Mouse (Mus musculus): ENCODE measurements at regions not wholly inside any gene's neighbourhood (a gene's known extent, or its start where the extent isn't known, plus 50 kb on each side); places are given as distances from the start of the nearest gene placed in this dataset.
A peak's percentile ranks its signal among the peaks of the same experiment; 100 is the strongest.

DNA sequence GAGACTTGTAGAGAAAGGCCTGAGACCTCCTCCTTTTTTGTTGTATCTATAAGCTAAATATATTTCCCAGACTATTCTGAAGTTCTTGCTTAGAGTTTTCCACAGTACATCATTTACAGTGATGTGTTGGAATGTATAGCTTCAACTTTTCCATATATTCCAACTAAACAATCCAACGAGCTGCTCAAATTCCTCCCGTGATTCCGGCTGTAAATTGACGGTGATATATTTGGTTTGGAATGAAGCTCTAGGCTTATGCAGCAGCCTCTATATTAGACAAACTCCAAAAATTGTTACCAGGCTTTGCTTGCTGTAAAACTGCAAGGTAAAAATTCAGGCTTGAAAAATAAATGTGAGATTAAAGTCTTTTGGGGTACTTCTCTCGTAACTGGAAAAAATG, 112.7 kb upstream of the Klf12 start:
- Histone ChIP-seq H3K4me1 (ENCODE audit: control insufficient read depth, insufficient read depth, low read length) (no peaks in the 10 kb centered on the region), H3K27ac (replicated peaks; ENCODE audit: low read depth, low read length) (no peak overlapping the region), H3K36me3 (replicated peaks; ENCODE audit: control insufficient read depth, insufficient read depth, low read depth, low read length) (no peaks in the 10 kb centered on the region), H3K4me3 (ENCODE audit: low read depth, low read length) (no peak overlapping the region), H3K27me3 (ENCODE audit: control insufficient read depth, insufficient read depth, low read length) (no peaks in the 10 kb centered on the region), H3K9ac (replicated peaks; ENCODE audit: low read length) (no peak overlapping the region), H3K9me3 (replicated peaks; ENCODE audit: control insufficient read depth, low read length) (no peaks in the 10 kb centered on the region), H3K4me2 (ENCODE audit: low read depth, low read length) (no peak overlapping the region)
- WGBS = 76% methylated on average over 5 of the region's 5 CpGs
- no peak for DNase-seq (ENCODE audit: low spot score)
- ATAC-seq (replicated peaks; ENCODE audit: insufficient number of reproducible peaks, low FRiP score, low TSS enrichment, low read depth) = no peak

DNA sequence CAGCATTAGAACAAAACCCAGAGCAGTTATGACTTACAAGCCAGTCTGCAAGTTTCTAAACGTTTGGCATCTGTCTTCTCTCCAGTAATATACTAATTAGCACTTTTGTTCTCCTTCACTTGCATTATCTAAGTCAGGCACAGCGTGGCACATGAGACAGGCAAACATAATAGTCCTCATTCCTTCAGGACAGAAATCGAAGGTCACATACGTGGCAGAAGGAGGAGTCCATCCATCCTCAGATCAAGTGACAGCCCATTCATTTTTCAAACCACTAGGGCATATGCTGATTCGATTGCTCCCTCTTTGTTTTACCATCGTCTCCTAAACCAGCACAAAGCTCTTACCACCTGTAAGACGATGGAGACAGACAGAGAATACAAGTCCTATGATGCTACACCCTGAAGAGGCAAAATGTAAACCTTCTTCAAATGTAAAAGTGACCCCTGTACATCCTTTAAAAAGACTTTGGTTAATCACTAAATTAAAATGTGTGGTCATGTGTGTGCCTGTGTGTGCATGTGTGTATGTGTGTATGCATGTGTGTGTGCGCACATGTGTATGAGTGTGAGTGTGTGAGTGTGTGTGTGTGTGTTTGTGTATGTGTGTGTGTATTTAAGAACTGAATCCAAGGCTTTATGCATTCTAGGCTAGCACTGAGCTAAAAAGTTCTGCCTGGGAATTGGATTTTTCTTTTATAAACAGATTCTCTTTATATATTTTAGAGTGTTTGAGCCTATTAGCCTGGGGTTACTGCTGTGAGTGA, 90.9 kb upstream of the Klf12 start:
- Histone ChIP-seq H3K27ac (replicated peaks; ENCODE audit: low read depth, low read length) (no peak overlapping the region), H3K9ac (replicated peaks; ENCODE audit: low read length) (no peak overlapping the region), H3K4me3 (ENCODE audit: low read depth, low read length) (no peak overlapping the region)

DNA sequence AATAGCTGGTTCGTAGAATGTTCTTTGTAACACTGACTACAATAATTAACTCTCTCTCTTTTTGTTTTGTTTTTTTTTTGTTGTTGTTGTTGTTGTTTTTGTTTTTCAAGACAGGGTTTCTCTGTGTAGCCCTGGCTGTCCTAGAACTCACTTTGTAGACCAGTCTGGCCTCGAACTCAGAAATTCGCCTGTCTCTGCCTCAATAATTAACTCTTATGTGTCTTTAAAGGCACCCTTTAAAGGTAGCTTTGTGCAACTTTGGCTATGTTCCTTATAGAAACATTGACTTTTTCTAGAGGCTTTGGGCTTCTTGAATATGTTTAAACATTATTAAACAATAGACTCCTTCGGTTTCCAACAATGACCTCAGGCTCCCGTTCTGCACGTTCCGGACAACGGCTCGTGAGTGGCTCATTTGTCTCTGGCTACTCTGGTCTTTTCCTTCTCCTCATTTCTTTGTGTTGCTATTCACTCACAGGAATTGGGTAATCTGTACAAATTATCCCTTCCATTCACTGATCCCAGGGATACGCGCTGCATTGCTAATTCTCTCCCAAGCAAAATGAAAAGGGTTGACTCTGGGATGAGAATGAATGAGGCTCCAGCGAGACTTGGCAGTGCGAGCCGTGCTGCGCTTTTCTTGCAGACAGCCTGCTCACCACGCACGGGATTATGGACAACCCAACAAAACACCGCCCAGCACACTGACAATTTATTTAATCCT, 90.2 kb upstream of the Klf12 start:
- Histone ChIP-seq H3K9me3 (replicated peaks; ENCODE audit: control insufficient read depth, low read length) (no peaks in the 10 kb centered on the region), H3K9ac (replicated peaks; ENCODE audit: low read length) (no peak overlapping the region), H3K27me3 (ENCODE audit: control insufficient read depth, insufficient read depth, low read length) (no peaks in the 10 kb centered on the region), H3K4me2 (ENCODE audit: low read depth, low read length) (no peak overlapping the region), H3K4me3 (ENCODE audit: low read depth, low read length) (no peak overlapping the region), H3K4me1 (ENCODE audit: control insufficient read depth, insufficient read depth, low read length) (no peaks in the 10 kb centered on the region), H3K36me3 (replicated peaks; ENCODE audit: control insufficient read depth, insufficient read depth, low read depth, low read length) (no peaks in the 10 kb centered on the region), H3K27ac (replicated peaks; ENCODE audit: low read depth, low read length) (no peak overlapping the region)
- ATAC-seq (replicated peaks; ENCODE audit: insufficient number of reproducible peaks, low FRiP score, low TSS enrichment, low read depth) = peak; percentile 75; the same call in 1 of the 2 replicates
- peak; percentile 42 for DNase-seq (ENCODE audit: low spot score)
- WGBS = 53% methylated on average over 18 of the region's 18 CpGs

More for the DNA sequence above, 90.9 kb upstream of the Klf12 start:
- ATAC-seq (replicated peaks; ENCODE audit: insufficient number of reproducible peaks, low FRiP score, low TSS enrichment, low read depth) (peak; percentile 52; the same call in 1 of the 2 replicates), DNase-seq (ENCODE audit: low spot score) (peak; percentile 9)
- Histone ChIP-seq H3K27me3 (ENCODE audit: control insufficient read depth, insufficient read depth, low read length) (no peaks in the 10 kb centered on the region), H3K4me2 (ENCODE audit: low read depth, low read length) (no peak overlapping the region), H3K36me3 (replicated peaks; ENCODE audit: control insufficient read depth, insufficient read depth, low read depth, low read length) (no peaks in the 10 kb centered on the region), H3K9me3 (replicated peaks; ENCODE audit: control insufficient read depth, low read length) (no peaks in the 10 kb centered on the region), H3K4me1 (ENCODE audit: control insufficient read depth, insufficient read depth, low read length) (no peaks in the 10 kb centered on the region)
- WGBS = 37% methylated on average over 8 of the region's 8 CpGs

DNA sequence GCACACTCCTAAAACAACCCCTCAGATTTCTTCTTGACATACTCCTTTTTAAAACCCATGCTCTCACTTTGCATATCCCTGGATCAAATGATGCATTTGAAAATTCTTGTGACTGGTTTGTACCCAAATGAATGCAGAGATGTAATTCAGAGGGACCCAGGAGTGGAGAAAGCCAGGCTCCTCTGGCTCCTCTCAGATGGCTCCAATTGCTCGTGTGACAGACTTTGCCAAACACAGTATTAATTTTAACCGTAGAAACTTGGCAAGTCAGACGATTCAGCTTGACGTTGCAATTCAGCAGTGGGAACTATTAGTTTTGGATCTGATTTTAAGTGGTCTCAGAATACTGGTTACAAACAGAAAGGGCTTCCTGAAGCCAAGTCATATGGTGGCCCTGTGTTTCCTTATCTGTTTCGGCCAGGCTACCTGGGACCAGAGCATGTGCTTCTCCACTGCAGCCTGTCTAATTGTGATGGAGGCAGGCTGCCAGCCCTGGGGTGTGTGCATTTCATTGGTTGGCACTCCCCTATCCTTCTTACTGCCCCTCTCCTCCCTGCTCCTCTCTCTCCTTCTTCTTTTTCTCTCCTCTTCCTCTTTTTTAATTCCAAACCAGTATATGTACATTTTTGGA, 81.9 kb upstream of the Klf12 start:
- WGBS = 65% methylated on average over 5 of the region's 5 CpGs
- ATAC-seq (replicated peaks; ENCODE audit: insufficient number of reproducible peaks, low FRiP score, low TSS enrichment, low read depth) = no peak
- no peak for DNase-seq (ENCODE audit: low spot score)
- Histone ChIP-seq H3K9ac (replicated peaks; ENCODE audit: low read length) (no peak overlapping the region), H3K27ac (replicated peaks; ENCODE audit: low read depth, low read length) (no peak overlapping the region), H3K4me2 (ENCODE audit: low read depth, low read length) (no peak overlapping the region), H3K27me3 (ENCODE audit: control insufficient read depth, insufficient read depth, low read length) (no peaks in the 10 kb centered on the region), H3K4me1 (ENCODE audit: control insufficient read depth, insufficient read depth, low read length) (no peaks in the 10 kb centered on the region), H3K9me3 (replicated peaks; ENCODE audit: control insufficient read depth, low read length) (no peaks in the 10 kb centered on the region), H3K36me3 (replicated peaks; ENCODE audit: control insufficient read depth, insufficient read depth, low read depth, low read length) (no peaks in the 10 kb centered on the region), H3K4me3 (ENCODE audit: low read depth, low read length) (no peak overlapping the region)

DNA sequence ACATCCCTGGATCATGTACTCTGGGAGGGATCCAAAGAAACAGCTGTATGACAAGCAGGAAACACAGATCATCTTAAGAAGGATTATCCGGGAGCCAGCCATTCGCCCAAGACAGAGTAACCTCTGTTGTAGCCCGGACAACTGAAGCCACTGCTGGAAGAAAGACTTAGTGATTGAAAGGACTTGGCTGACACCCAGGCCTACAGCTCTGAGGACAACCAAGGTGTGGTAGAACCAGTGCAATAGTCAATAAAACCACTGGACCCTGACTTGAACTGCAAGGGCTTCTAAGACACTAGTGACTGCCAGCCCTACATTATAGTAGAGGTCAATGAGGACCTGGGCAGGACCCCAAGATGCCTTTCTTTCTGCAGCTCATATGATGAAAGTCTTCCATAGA, 78.3 kb upstream of the Klf12 start:
- Histone ChIP-seq H3K9me3 (replicated peaks; ENCODE audit: control insufficient read depth, low read length) (no peaks in the 10 kb centered on the region), H3K4me3 (ENCODE audit: low read depth, low read length) (no peak overlapping the region), H3K36me3 (replicated peaks; ENCODE audit: control insufficient read depth, insufficient read depth, low read depth, low read length) (no peaks in the 10 kb centered on the region), H3K27me3 (ENCODE audit: control insufficient read depth, insufficient read depth, low read length) (no peaks in the 10 kb centered on the region), H3K4me2 (ENCODE audit: low read depth, low read length) (no peak overlapping the region), H3K9ac (replicated peaks; ENCODE audit: low read length) (no peak overlapping the region), H3K27ac (replicated peaks; ENCODE audit: low read depth, low read length) (no peak overlapping the region), H3K4me1 (ENCODE audit: control insufficient read depth, insufficient read depth, low read length) (no peaks in the 10 kb centered on the region)
- WGBS = 61% methylated on average over 3 of the region's 3 CpGs
- no peak for ATAC-seq (replicated peaks; ENCODE audit: insufficient number of reproducible peaks, low FRiP score, low TSS enrichment, low read depth)
- no peak for DNase-seq (ENCODE audit: low spot score)

DNA sequence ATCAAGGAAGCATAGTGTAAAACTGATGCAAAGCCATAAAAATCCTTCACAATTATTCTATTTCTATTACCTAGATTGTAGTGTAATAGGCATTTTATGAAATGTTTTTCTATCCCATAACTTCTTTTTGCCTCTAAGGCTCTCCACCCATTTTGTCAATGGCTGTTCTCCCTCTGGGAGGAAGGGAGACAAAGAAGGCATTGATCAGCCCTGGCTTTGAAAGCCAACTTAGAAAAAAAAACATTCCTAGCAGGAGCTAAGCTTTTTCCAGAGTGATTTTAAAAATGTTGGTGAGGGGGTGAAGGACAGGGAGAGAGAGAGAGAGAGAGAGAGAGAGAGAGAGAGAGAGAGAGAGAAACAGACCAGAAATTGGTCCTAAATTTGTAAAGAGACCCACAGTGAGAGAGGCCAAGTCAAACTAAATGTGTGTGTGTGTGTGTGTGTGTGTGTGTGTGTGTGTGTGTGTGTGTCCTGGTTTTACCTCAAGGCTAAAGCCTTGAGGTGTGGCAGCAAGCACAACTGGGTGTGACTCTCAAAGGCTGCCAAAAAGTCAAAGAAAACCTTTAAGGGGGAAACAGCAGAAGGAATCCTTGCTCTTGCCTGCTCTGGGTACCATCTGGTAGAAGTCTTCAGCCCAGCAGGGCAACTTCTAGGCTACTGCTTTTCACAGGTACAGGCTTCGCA, 77.0 kb upstream of the Klf12 start:
- Histone ChIP-seq H3K4me1 (ENCODE audit: control insufficient read depth, insufficient read depth, low read length) (no peaks in the 10 kb centered on the region), H3K9ac (replicated peaks; ENCODE audit: low read length) (no peak overlapping the region), H3K27ac (replicated peaks; ENCODE audit: low read depth, low read length) (no peak overlapping the region), H3K27me3 (ENCODE audit: control insufficient read depth, insufficient read depth, low read length) (no peaks in the 10 kb centered on the region), H3K36me3 (replicated peaks; ENCODE audit: control insufficient read depth, insufficient read depth, low read depth, low read length) (no peaks in the 10 kb centered on the region), H3K9me3 (replicated peaks; ENCODE audit: control insufficient read depth, low read length) (no peaks in the 10 kb centered on the region), H3K4me3 (ENCODE audit: low read depth, low read length) (no peak overlapping the region), H3K4me2 (ENCODE audit: low read depth, low read length) (no peak overlapping the region)
- WGBS = 78% methylated on average over 1 of the region's 1 CpGs
- ATAC-seq (replicated peaks; ENCODE audit: insufficient number of reproducible peaks, low FRiP score, low TSS enrichment, low read depth) = no peak
- DNase-seq (ENCODE audit: low spot score) = peak; percentile 52

DNA sequence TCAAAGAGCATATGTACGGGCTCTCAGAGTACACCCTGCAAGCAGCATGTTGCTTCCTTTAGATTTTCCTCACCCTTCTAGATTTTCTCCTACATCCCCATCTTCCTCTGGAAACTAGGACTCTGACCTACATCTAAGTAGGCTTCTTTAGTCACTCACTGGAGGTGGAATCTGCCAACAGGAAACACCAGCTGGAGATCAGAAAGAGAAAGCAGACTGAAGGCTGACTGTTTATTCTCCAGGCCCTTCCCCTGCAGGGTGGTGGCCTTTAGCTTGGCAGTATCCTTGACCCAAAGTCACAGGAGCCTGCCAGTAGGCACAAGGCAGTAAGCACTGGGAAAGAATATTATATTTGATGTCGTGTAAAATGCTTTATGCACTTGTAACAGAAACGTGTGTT, 75.4 kb upstream of the Klf12 start:
- WGBS = 79% methylated on average over 3 of the region's 3 CpGs
- no peak for DNase-seq (ENCODE audit: low spot score)

More for the DNA sequence above, 75.4 kb upstream of the Klf12 start:
- no peak for ATAC-seq (replicated peaks; ENCODE audit: insufficient number of reproducible peaks, low FRiP score, low TSS enrichment, low read depth)
- Histone ChIP-seq H3K4me3 (ENCODE audit: low read depth, low read length) (no peak overlapping the region), H3K27ac (replicated peaks; ENCODE audit: low read depth, low read length) (no peak overlapping the region), H3K36me3 (replicated peaks; ENCODE audit: control insufficient read depth, insufficient read depth, low read depth, low read length) (no peaks in the 10 kb centered on the region), H3K4me2 (ENCODE audit: low read depth, low read length) (no peak overlapping the region), H3K27me3 (ENCODE audit: control insufficient read depth, insufficient read depth, low read length) (no peaks in the 10 kb centered on the region), H3K9me3 (replicated peaks; ENCODE audit: control insufficient read depth, low read length) (no peaks in the 10 kb centered on the region), H3K9ac (replicated peaks; ENCODE audit: low read length) (no peak overlapping the region), H3K4me1 (ENCODE audit: control insufficient read depth, insufficient read depth, low read length) (no peaks in the 10 kb centered on the region)

All from embryonic facial prominence, embryonic 11.5 days (tissue).